Mouse (Mus musculus): ENCODE data around the gene Fam184b. TPM values are rescaled to one million over a fixed set of nuclear protein-coding genes. Genes with fewer than 3 reads are reported as not detected.
A peak's percentile ranks its signal among the peaks of the same experiment; 100 is the strongest.

Gene Fam184b
- total RNA-seq, 4 experiments from 2014 or later = 5.4 to 9.0 (median 6.5) TPM

DNA sequence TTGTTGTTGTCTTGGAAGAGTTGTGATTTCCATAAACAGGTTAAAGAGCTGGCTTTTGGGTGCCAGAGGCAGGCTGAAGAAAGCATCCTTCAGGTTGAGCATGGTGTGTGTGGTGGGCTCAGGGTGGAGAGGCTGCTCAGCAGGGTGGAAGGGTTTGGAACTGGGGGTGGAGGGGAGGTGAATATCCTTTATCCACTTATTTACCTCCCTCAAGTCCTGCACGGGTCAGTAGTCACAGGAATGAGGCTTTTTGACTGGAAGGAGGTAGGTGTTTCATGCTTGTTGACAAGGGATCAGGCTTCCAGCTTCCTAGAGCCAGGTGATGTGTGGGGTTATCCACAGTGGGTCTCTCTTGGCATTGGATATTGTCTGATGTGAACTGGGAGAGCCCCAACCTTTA lies 124.8 kb downstream of the Fam184b start:
- DNase-seq (ENCODE audit: low spot score in 2 of 2) = no peak

- DNase-seq (ENCODE audit: low spot score in 2 of 2) = no peak
Observed at GRCm38 (mm10) chr5:45513511-45513910, 125.9 kb downstream of the Fam184b start.

GRCm38 (mm10) chr5:45512908-45513307 lies 126.5 kb downstream of the Fam184b start:
- no peak for DNase-seq (ENCODE audit: low spot score in 2 of 2)

GRCm38 (mm10) chr5:45510071-45510470 lies 129.3 kb downstream of the Fam184b start:
- peak; percentile 30 to 31 for DNase-seq (ENCODE audit: low spot score in 2 of 2)

GRCm38 (mm10) chr5:45497564-45497963 lies 141.8 kb downstream of the Fam184b start:
- no peak for DNase-seq (ENCODE audit: low spot score in 2 of 2)

DNA sequence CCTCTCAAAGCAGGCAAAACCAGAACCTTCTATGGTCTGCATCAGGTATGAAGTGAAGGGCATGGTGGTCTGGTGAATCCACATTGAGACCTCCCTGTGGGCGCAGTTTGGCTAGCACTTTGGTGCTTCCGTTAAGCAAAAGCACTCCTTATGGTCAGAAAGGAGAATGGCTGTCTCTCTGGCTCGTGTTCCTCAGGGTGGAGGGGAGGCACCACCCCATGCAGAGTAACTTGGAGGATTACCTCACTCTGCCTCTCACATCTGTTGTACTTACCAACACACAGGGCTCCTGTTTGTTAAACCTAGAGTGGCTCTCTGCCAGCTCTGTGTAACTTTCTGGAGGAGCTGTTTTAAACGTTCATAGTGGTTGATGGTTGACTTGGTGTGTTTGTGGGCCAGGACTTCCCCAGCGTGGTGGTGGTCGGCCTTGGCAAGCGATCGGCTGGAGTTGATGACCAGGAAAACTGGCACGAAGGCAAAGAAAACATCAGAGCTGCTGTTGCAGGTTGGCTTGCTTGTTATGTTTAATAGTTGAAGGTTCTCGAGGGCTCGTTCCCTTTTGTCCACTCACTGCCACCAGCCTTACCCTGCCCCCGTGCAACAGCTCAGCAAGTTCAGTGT lies 142.4 kb downstream of the Fam184b start:
- no peak for DNase-seq (ENCODE audit: low spot score in 2 of 2)

GRCm38 (mm10) chr5:45496479-45496878 lies 142.9 kb downstream of the Fam184b start:
- DNase-seq (ENCODE audit: low spot score in 2 of 2) = no peak

GRCm38 (mm10) chr5:45496042-45496441 lies 143.4 kb downstream of the Fam184b start:
- no peak for DNase-seq (ENCODE audit: low spot score in 2 of 2)

DNA sequence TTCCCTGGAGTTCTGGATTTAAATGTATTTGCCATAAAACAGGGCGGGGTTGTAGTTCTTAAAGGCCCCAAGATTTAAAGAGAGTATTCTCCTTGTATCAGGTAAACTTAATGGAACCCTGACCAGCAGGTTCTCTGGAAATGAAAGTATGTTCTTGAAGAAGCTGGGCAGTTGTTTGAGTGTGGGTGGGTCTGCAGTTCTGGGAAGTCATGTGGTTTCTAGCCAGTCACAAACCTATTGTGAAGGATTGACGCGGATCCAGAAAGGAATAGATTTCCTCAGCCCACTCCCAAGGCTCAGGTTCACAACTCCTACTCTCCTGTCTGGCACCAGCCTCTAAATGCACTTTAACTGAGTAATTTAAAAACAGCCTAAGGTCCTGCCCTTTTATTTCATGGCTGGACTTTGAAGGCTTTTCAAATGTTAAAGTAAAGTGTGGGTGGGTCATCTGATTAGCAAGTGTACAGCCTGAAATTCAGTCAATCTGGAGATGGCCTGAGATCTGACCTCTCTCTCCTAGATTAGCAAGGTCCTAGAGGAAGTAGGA lies 143.9 kb downstream of the Fam184b start:
- DNase-seq (ENCODE audit: low spot score in 2 of 2) = no peak

DNA sequence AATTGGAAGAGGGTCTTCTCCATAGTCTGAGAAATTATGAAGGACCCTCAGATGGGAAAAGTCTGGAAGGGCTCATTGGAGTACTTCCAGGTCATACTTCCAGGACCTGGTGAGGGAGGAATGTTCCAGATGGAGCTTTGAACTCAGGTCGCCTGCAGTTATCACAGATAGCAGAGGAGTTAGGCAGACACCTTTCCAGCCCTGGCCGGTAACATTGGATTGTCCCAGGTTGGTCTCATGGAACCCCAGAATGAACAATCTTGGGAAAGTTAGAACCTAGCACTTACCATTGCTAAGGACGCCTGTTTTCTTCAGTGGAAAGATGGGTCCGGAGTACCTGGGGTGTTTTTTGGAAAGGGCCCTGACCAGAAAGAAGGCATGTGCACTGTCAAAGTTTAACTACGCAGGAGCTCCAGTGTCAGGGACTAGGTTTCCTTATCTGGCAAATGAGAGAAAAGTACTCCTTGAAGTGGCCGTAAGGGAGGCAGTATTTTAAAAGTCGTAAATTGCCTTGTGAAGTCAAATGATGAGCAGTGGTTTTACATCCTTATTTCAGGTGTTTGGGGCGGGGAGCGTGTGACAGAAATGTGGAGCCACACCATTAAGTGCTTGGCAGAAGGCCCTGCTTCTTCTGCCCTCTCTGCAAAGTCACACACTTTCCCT lies 145.2 kb downstream of the Fam184b start:
- DNase-seq (ENCODE audit: low spot score in 2 of 2) = no peak

- peak; percentile 95 to 98 for DNase-seq (ENCODE audit: low spot score in 2 of 2)
Observed at GRCm38 (mm10) chr5:45493191-45494092, 146.0 kb downstream of the Fam184b start, which contains the start of gene Lap3. Gene Lap3, plus strand, starts transcription at chr5:45493374.

GRCm38 (mm10) chr5:45491776-45492175 lies 147.6 kb downstream of the Fam184b start:
- DNase-seq (ENCODE audit: low spot score in 2 of 2) = no peak

DNA sequence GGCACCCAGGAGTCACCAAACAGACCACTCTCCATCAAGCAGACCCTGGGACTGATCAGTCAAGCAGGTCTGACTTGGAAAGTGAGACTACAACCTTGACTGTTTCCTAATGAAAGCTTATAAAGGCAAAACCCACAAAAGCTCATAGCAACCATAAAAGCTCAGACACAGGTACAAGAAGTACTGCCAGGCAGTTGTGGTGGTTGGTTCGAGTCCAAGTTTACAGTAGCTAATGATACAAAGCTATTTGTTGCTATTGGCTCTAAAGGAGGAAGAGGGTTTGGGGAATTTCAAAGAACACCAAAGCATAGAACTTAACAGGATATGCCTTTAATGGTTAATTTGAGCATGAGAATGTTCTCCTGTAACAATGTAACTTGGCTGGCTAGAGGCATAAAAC lies 155.8 kb downstream of the Fam184b start:
- DNase-seq (ENCODE audit: low spot score in 2 of 2) = no peak

DNA sequence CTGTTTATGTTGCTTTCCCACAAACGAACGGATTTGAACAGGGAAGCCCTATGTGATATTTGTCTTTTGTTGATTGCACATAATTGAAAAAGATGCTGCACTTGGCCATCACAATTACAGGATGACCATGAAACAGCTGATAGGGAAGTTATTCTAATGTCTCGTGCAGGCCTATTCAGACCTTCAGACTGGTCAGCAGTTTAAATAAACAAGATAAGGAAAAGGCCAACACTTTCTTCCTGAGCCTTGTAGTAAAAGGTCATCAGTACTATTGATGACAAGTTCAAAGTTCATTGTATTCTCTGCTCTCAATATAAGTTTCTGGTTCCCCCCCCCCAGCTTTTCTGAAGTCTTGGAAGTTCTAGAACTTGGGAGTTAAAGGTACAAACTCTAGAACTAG lies 156.8 kb downstream of the Fam184b start:
- no peak for DNase-seq (ENCODE audit: low spot score in 2 of 2)

GRCm38 (mm10) chr5:45481125-45481524 lies 158.3 kb downstream of the Fam184b start:
- DNase-seq (ENCODE audit: low spot score in 2 of 2) = no peak

- no peak for DNase-seq (ENCODE audit: low spot score in 2 of 2)
Observed at GRCm38 (mm10) chr5:45480066-45480465, 159.3 kb downstream of the Fam184b start.

Other genes with a start within 250 kb of the Fam184b start
- gene Qdpr, start 189.4 kb downstream of the Fam184b start, total RNA-seq (2022) = 100 to 1,000 TPM; 206 to 221 (median 212) TPM
- under 1 TPM in 2 of 4 experiments, not detected in 2; 0.69 to 0.80 TPM for gene Clrn2, start 185.9 kb downstream of the Fam184b start, total RNA-seq (2022)
- 10 to 100 TPM; 62.0 to 95.0 (median 71.4) TPM for gene Lap3, start 146.2 kb downstream of the Fam184b start, total RNA-seq (2022)
- gene Med28, start 119.4 kb downstream of the Fam184b start, total RNA-seq (2022) = 100 to 1,000 TPM in 3 of 4 experiments, 10 to 100 TPM in 1; 88.0 to 105 (median 102) TPM
- 1 to 10 TPM in 1 of 4 experiments, under 1 TPM in 3; 0.29 to 1.2 (median 0.39) TPM for gene Ncapg, start 30.3 kb upstream of the Fam184b start, total RNA-seq (2022)
- 10 to 100 TPM; 29.6 to 35.3 (median 33.6) TPM for gene Lcorl, start 218.0 kb upstream of the Fam184b start, total RNA-seq (2022)

Measured in layer of hippocampus, adult 8-10 months (tissue).